Mouse (Mus musculus) ES-E14 (cell line): ENCODE data around the gene Tespa1.
"Not testable (repeated sequence)": the region's sequence is repeated elsewhere in the genome, so short reads cannot be mapped to it uniquely, and the experiment has no call there.

Experiments
- CHD2 ChIP-seq: IDR thresholded peaks from 2 replicates; pipeline ENCODE4 v1.6.1; 2014; ENCODE audit warnings: mild to moderate bottlenecking, low read depth, low read length, inconsistent platforms
- ZC3H11A ChIP-seq: IDR thresholded peaks from 2 replicates; pipeline ENCODE4 v1.6.1; 2012; ENCODE audit warnings: low read depth, mild to moderate bottlenecking, inconsistent platforms, low read length, borderline replicate concordance
- ZNF384 ChIP-seq: IDR thresholded peaks from 2 replicates; pipeline ENCODE4 v1.6.1; 2012; ENCODE audit warnings: low read depth, low read length, inconsistent platforms

GRCm38 (mm10) chr10:130304138-130304537 lies 18.5 kb upstream of the Tespa1 start:
- TF ChIP-seq CHD2, ZC3H11A: not testable (repeated sequence)
- peak; percentile 46; the same call in 1 of the 2 replicates for TF ChIP-seq ZNF384
